Mouse (Mus musculus) liver, postnatal 0 days (tissue): ENCODE results near the gene Ston1. TPM values are rescaled to one million over a fixed set of nuclear protein-coding genes. Genes with fewer than 3 reads are reported as not detected.

Source experiments
- ATAC-seq: fragments of 200-750 bp; cut with Nextera tagmentation; 2 replicates; pipeline ENCODE4 v1.8.0; 2017; ENCODE audit warnings: mild to moderate bottlenecking, moderate library complexity
- DNase-seq: peaks from one replicate; pipeline ENCODE4 v3.0.0-alpha.2; 2016
- H3K27ac ChIP-seq: fragments of 300-500 bp; sonication (generic); 2 replicates; pipeline ENCODE4 v1.5.1; 2014; ENCODE audit warnings: antibody characterized with exemption, moderate library complexity, mild to moderate bottlenecking, low read depth
- H3K27me3 ChIP-seq: fragments of 300-500 bp; sonication (generic); 2 replicates; pipeline ENCODE4 v1.6.1; 2014; ENCODE audit warnings: low read length, control low read depth, mixed read lengths; ENCODE audit not compliant: insufficient read depth
- H3K36me3 ChIP-seq: fragments of 300-500 bp; sonication (generic); replicated peaks from 2 replicates; pipeline ENCODE4 v1.6.1; 2014; ENCODE audit warnings: mild to moderate bottlenecking, control low read depth, low read length, moderate library complexity, mixed read lengths; ENCODE audit not compliant: insufficient read depth
- H3K4me1 ChIP-seq: fragments of 300-500 bp; sonication (generic); 2 replicates; pipeline ENCODE4 v1.6.1; 2014; ENCODE audit warnings: antibody characterized with exemption, mild to moderate bottlenecking, control low read depth; ENCODE audit not compliant: insufficient read depth
- H3K4me2 ChIP-seq: fragments of 300-500 bp; sonication (generic); 2 replicates; pipeline ENCODE4 v1.6.1; 2014; ENCODE audit warnings: low read depth, mild to moderate bottlenecking, low read length, moderate library complexity, mixed read lengths
- H3K4me3 ChIP-seq: fragments of 300-500 bp; sonication (generic); 2 replicates; pipeline ENCODE4 v1.5.1; 2014; ENCODE audit warnings: low read depth, low read length
- H3K9ac ChIP-seq: fragments of 300-500 bp; sonication (generic); replicated peaks from 2 replicates; pipeline ENCODE4 v1.6.1; 2014; ENCODE audit warnings: mild to moderate bottlenecking, moderate library complexity
- H3K9me3 ChIP-seq: fragments of 300-500 bp; sonication (generic); 2 replicates; pipeline ENCODE4 v1.6.1; 2016; ENCODE audit warnings: mild to moderate bottlenecking, control low read depth, low read length, mixed read lengths
- CTCF ChIP-seq: sonication (generic); IDR thresholded peaks from 2 replicates; pipeline ENCODE4 v1.5.1; 2016; ENCODE audit warnings: antibody characterized with exemption, low read depth
- EP300 ChIP-seq: IDR thresholded peaks from 2 replicates; pipeline ENCODE4 v1.6.1; 2016; ENCODE audit warnings: antibody characterized with exemption, low read depth, mild to moderate bottlenecking
- WGBS: fragments of 180-500 bp; shearing (Covaris S2); extraction: QIAGEN DNeasy Blood & Tissue Kit; methylation state at CpG from one replicate; pipeline ENCODE4 v1.1.7; 2014; ENCODE audit not compliant: insufficient replicate concordance; 5-methylcytosine and 5-hydroxymethylcytosine counted together
- polyA plus RNA-seq: library from polyadenylated mRNA; unstranded; fragments of >200 nt; fragmentation: Nextera tagmentation; extraction: Ambion mirVana; gene quantifications from 2 replicates; pipeline ENCODE4 v1.2.1, GENCODE M21; 2015

Ston1 gene
- polyA plus RNA-seq, 1 experiment from 2014 or later: 0.99 TPM

DNA sequence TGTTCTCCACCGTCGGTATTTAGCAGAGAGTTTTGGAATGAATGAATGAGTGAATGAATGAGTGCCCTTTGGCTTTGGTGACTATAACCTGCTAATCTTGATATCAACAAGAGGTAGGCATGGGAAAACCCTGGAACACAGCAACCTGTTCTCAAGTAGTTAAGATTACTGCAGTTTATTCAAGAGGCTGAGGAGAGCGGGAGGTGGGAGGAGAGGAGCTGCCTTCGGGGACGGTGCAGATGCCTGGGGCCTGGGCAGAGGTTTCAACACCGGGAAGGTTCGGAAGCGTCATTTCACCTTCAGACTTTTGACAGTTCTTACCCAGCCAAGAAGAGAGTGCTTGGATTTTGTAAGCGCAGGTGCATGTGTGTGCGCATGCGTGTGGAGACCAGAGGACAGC, 14.5 kb upstream of the Ston1 start:
- ATAC-seq: no peak
- 0 out of 2 replicates have a peak, but pooled peaks cover 4% of the 10 kb centered on the region for H3K9me3 ChIP-seq
- H3K36me3 ChIP-seq: peaks cover 57% of the 10 kb centered on the region
- TF ChIP-seq CTCF: no peak
- no peak for TF ChIP-seq EP300
- H3K4me3 ChIP-seq: no peak overlapping the region
- H3K27me3 ChIP-seq: no peaks in the 10 kb centered on the region
- H3K9ac ChIP-seq: no peak overlapping the region
- H3K4me1 ChIP-seq: peaks cover 3% of the 10 kb centered on the region
- 93% methylated on average over 11 of the region's 11 CpGs for WGBS
- H3K4me2 ChIP-seq: no peak overlapping the region
- H3K27ac ChIP-seq: 0 out of 2 replicates have a peak overlapping the region, but pooled peaks have one; percentile 74
- no peak for DNase-seq

DNA sequence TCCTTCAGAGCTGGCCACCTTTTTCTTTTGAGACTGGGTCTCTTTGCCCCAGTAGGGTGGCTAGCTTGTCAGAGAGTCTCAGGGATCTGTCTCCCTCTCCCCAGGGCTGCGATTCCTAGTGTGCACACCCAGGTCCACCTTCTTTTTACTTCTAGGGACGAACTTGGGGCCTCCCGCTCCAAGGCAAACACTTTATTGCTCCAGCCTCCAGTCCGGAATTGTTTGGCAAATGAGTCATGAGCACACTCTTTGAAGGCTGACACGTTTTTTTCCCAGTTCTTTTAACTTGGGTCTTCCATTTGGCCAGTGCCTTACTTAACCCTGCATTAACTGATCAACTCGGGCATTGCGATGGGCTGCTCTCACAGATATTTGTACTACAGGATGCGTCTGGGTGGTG, 14.1 kb upstream of the Ston1 start:
- Histone ChIP-seq H3K27ac (0 out of 2 replicates have a peak overlapping the region, but pooled peaks have one; percentile 74), H3K4me1 (peaks cover 3% of the 10 kb centered on the region), H3K27me3 (no peaks in the 10 kb centered on the region), H3K4me2 (no peak overlapping the region), H3K36me3 (peaks cover 56% of the 10 kb centered on the region), H3K4me3 (no peak overlapping the region), H3K9me3 (0 out of 2 replicates have a peak, but pooled peaks cover 4% of the 10 kb centered on the region), H3K9ac (no peak overlapping the region)
- WGBS: 81% methylated on average over 8 of the region's 8 CpGs
- ATAC-seq (no peak), DNase-seq (no peak)
- TF ChIP-seq EP300: no peak
- no peak for TF ChIP-seq CTCF

DNA sequence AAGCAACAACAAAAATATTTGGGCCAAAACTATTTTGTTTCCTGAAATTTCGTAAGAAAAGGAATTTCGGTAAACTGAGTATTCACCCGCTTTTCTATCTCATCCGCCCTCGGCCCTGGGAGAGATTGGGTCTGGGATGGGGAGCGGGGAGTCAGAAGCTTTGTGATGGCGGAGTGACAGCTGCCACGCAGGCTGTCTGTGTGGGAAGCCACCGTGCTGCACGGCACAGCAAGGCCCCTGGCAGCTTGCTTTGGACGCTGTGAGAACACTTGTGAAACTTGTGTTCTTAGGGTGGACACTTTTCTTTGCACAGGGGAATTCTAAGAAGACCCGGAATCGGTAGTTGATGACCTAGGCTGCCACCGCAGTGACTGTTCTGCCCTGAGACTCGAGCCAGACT, 10.1 kb upstream of the Ston1 start:
- Histone ChIP-seq H3K4me3 (no peak overlapping the region), H3K4me1 (no peaks in the 10 kb centered on the region; the same call in 1 of the 2 replicates), H3K9me3 (0 out of 2 replicates have a peak, but pooled peaks cover 4% of the 10 kb centered on the region), H3K27ac (no peak overlapping the region), H3K27me3 (no peaks in the 10 kb centered on the region), H3K36me3 (peaks cover 45% of the 10 kb centered on the region), H3K4me2 (no peak overlapping the region), H3K9ac (no peak overlapping the region)
- TF ChIP-seq CTCF: no peak
- TF ChIP-seq EP300: no peak
- WGBS: 79% methylated on average over 15 of the region's 15 CpGs
- no peak for ATAC-seq
- DNase-seq: no peak

GRCm38 (mm10) chr17:88588228-88588627, 9.3 kb upstream of the Ston1 start:
- WGBS: 76% methylated on average over 8 of the region's 8 CpGs
- TF ChIP-seq EP300 (no peak), CTCF (no peak)

GRCm38 (mm10) chr17:88590251-88590650, 7.2 kb upstream of the Ston1 start:
- ATAC-seq (no peak), DNase-seq (no peak)
- H3K9ac ChIP-seq: no peak overlapping the region
- no peaks in the 10 kb centered on the region for H3K4me1 ChIP-seq
- H3K27me3 ChIP-seq: no peaks in the 10 kb centered on the region
- TF ChIP-seq CTCF: no peak
- TF ChIP-seq EP300: no peak
- H3K9me3 ChIP-seq: no peaks in the 10 kb centered on the region
- WGBS: 79% methylated on average over 6 of the region's 6 CpGs
- H3K4me3 ChIP-seq: no peak overlapping the region
- H3K36me3 ChIP-seq: peaks cover 26% of the 10 kb centered on the region
- no peak overlapping the region for H3K27ac ChIP-seq
- no peak overlapping the region for H3K4me2 ChIP-seq

More at GRCm38 (mm10) chr17:88588228-88588627, 9.3 kb upstream of the Ston1 start:
- H3K9ac ChIP-seq: no peak overlapping the region
- peaks cover 42% of the 10 kb centered on the region for H3K36me3 ChIP-seq
- H3K9me3 ChIP-seq: 0 out of 2 replicates have a peak, but pooled peaks cover 4% of the 10 kb centered on the region
- no peak overlapping the region for H3K4me3 ChIP-seq
- DNase-seq (no peak), ATAC-seq (peak; percentile 51; the same call in 1 of the 2 replicates)
- no peaks in the 10 kb centered on the region for H3K27me3 ChIP-seq
- no peaks in the 10 kb centered on the region for H3K4me1 ChIP-seq
- H3K27ac ChIP-seq: no peak overlapping the region
- no peak overlapping the region for H3K4me2 ChIP-seq

DNA sequence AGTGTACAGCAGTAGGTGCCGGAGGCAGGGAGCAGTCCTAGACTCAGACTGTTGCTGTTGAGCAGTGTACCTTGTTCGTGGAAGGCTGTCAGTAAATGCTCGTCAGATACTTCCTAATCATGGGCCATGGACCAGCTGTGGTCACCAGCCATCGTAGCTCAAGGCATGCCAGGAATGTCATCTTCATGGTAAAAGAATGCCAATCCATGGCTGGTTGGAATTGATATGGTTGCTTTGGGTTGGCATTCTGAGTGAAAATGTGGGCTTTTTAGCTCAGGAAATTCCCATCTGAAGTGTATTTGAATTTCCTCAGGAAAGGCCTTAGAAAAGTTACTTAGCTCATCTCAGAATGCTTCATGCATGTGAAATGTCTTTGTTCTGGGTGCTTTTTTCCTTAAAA, 2.4 kb upstream of the Ston1 start:
- H3K4me2 ChIP-seq: no peak overlapping the region
- no peak overlapping the region for H3K4me3 ChIP-seq
- H3K9ac ChIP-seq: no peak overlapping the region
- H3K27ac ChIP-seq: no peak overlapping the region
- TF ChIP-seq CTCF (no peak), EP300 (no peak)
- no peaks in the 10 kb centered on the region for H3K9me3 ChIP-seq
- 0 out of 2 replicates have a peak, but pooled peaks cover 9% of the 10 kb centered on the region for H3K4me1 ChIP-seq
- ATAC-seq (no peak), DNase-seq (no peak)
- WGBS: 71% methylated on average over 4 of the region's 4 CpGs
- H3K36me3 ChIP-seq: 0 out of 2 replicates have a peak, but pooled peaks cover 5% of the 10 kb centered on the region
- H3K27me3 ChIP-seq: no peaks in the 10 kb centered on the region
